9 mouse cellular contexts compared by ENCODE assay signal in genomic region chr2:32877761-32878393, GRCm38 (mm10). TPM values are rescaled to one million over a fixed set of nuclear protein-coding genes. Genes with fewer than 3 reads are reported as not detected.
DNase-seq lines count a peak whose midpoint lies in the region; ATAC-seq and TF ChIP-seq lines count a peak whose summit lies in the region.
"Had no signal": no experiment of that assay in that cellular context is flagged by ENCODE, and none has a peak within 500 bp of the region (broad histone marks: within the 10 kb centered on the region; RNA-seq: fewer than 3 reads in every experiment).

No protein-coding gene starts in this region.

- TF ChIP-seq RAD21 in MEL (IDR thresholded peaks at IDR 0.05; ENCODE audit: low read depth, low read length): no peak

- no peaks in the 10 kb centered on the region for H3K27me3 ChIP-seq in MEL (ENCODE audit: control insufficient read depth in 1 of 2, insufficient read depth in 2 of 2, low read length in 2 of 2)
- H3K27me3 ChIP-seq in hindbrain, embryonic 14.5 days (ENCODE audit: control insufficient read depth, insufficient read depth, low read length): no peaks in the 10 kb centered on the region
- H3K27me3 ChIP-seq in lung, postnatal 0 days (replicated peaks; ENCODE audit: insufficient read depth, low read length): no peaks in the 10 kb centered on the region

- no peak for TF ChIP-seq POLR2A in MEL (IDR thresholded peaks at IDR 0.05; ENCODE audit: control insufficient read depth in 1 of 2, insufficient read depth in 1 of 2, low read depth in 1 of 2, low read length in 2 of 2, poor library complexity in 1 of 2)

- H3K9me3 ChIP-seq in MEL (replicated peaks; ENCODE audit: insufficient read depth, low read length): no peaks in the 10 kb centered on the region
- H3K9me3 ChIP-seq in hindbrain, embryonic 14.5 days (ENCODE audit: control insufficient read depth, low read length): no peaks in the 10 kb centered on the region
- H3K9me3 ChIP-seq in lung, postnatal 0 days (ENCODE audit: low read length): no peaks in the 10 kb centered on the region

- H3K4me2 ChIP-seq in hindbrain, embryonic 14.5 days (replicated peaks): peak overlapping the region; percentile 97
- H3K4me2 ChIP-seq in lung, postnatal 0 days (replicated peaks; ENCODE audit: low read depth, low read length): peak overlapping the region; percentile 88

- H3K4me1 ChIP-seq in MEL (ENCODE audit: control insufficient read depth in 1 of 2, insufficient read depth in 2 of 2, low read length in 2 of 2): peaks cover 8 to 37% of the 10 kb centered on the region in 2 experiments
- peaks cover 64% of the 10 kb centered on the region for H3K4me1 ChIP-seq in hindbrain, embryonic 14.5 days (replicated peaks; ENCODE audit: control insufficient read depth, insufficient read depth, low read length)
- H3K4me1 ChIP-seq in lung, postnatal 0 days (ENCODE audit: insufficient read depth, low read depth, low read length): peaks cover 43% of the 10 kb centered on the region

- intact Hi-C loops in gastrocnemius, postnatal 14 days (cut with DNase I; ENCODE audit: low total_unique reads): no loop called here

- TF ChIP-seq CTCF in MEL (IDR thresholded peaks at IDR 0.05 in 2 of 3, conservative IDR thresholded peaks at IDR 0.05 in 1 of 3; ENCODE audit: control insufficient read depth in 1 of 3, insufficient read depth in 1 of 3, low read depth in 2 of 3, low read length in 3 of 3, poor library complexity in 1 of 3, severe bottlenecking in 1 of 3): no peak
- no peak for TF ChIP-seq CTCF in lung, postnatal 0 days (IDR thresholded peaks at IDR 0.05)

- no peak overlapping the region for H3K27ac ChIP-seq in MEL (ENCODE audit: control insufficient read depth, low read depth, low read length)
- H3K27ac ChIP-seq in hindbrain, embryonic 14.5 days: peak overlapping the region; percentile 97; the same call in 1 of the 2 replicates
- H3K27ac ChIP-seq in lung, postnatal 0 days (ENCODE audit: low read length): peak overlapping the region; percentile 96

- peak overlapping the region in 1 of 2 experiments; percentile 98; a peak in 1 of 4 replicates for H3K4me3 ChIP-seq in MEL (ENCODE audit: control insufficient read depth in 1 of 2, insufficient read depth in 1 of 2, low read depth in 2 of 2, low read length in 2 of 2)
- peak overlapping the region; percentile 94 for H3K4me3 ChIP-seq in hindbrain, embryonic 14.5 days (replicated peaks; ENCODE audit: low read length)
- H3K4me3 ChIP-seq in lung, postnatal 0 days (ENCODE audit: low read depth, low read length): peak overlapping the region; percentile 91

- no peaks in the 10 kb centered on the region; the same call in 1 of the 2 replicates for H3K79me2 ChIP-seq in MEL (ENCODE audit: control insufficient read depth, insufficient read depth, low read length, poor library complexity)

- H3K9ac ChIP-seq in MEL (ENCODE audit: control insufficient read depth, low read depth, low read length, poor library complexity, severe bottlenecking): no peak overlapping the region
- peak overlapping the region; percentile 96 for H3K9ac ChIP-seq in hindbrain, embryonic 14.5 days
- peak overlapping the region; percentile 93 for H3K9ac ChIP-seq in lung, postnatal 0 days (replicated peaks; ENCODE audit: low read depth)

- ATAC-seq in hindbrain, embryonic 14.5 days (ENCODE audit: low FRiP score): no peak
- peak; percentile 73 for ATAC-seq in lung, postnatal 0 days

- TF ChIP-seq EP300 in MEL (IDR thresholded peaks at IDR 0.05; ENCODE audit: low read depth in 1 of 2, low read length in 2 of 2): no peak
- peak; percentile 87 for TF ChIP-seq EP300 in lung, postnatal 0 days (IDR thresholded peaks at IDR 0.05)

- WGBS in hindbrain, embryonic 14.5 days: 63% methylated on average over 6 of the region's 6 CpGs
- 28% methylated on average over 6 of the region's 6 CpGs for WGBS in lung, postnatal 0 days

- H3K36me3 ChIP-seq in MEL (ENCODE audit: control insufficient read depth in 1 of 2, insufficient read depth in 2 of 2, low read length in 2 of 2): peaks cover 0 to 14% of the 10 kb centered on the region in 2 experiments; a peak in 2 of 4 replicates
- no peaks in the 10 kb centered on the region for H3K36me3 ChIP-seq in hindbrain, embryonic 14.5 days (replicated peaks; ENCODE audit: control insufficient read depth, insufficient read depth)
- H3K36me3 ChIP-seq in lung, postnatal 0 days (ENCODE audit: insufficient read depth, low read length): no peaks in the 10 kb centered on the region

- DNase-seq in 3134 (ENCODE audit: extremely low read depth, insufficient read length, low spot score): peak; percentile 53
- no peak for DNase-seq in MEL (ENCODE audit: low read depth, low spot score)
- no peak for DNase-seq in hindbrain, embryonic 14.5 days (ENCODE audit: low spot score)
- DNase-seq in lung, postnatal 0 days (ENCODE audit: low spot score): peak; percentile 95
- DNase-seq in thymus, postnatal 0 days (ENCODE audit: low spot score): no peak
- DNase-seq in gastrocnemius, postnatal 14 days: no peak
- DNase-seq in right cerebral cortex, postnatal 36 days (ENCODE audit: low spot score in 2 of 2): no peak
- DNase-seq in spleen, adult 18-20 months: no peak
- DNase-seq: adrenal gland, adult 2 months had no signal

TF ChIP-seq in MEL, 35 proteins besides CTCF, POLR2A, EP300 and RAD21:
- peak; percentile 57 for TF ChIP-seq ZNF384 (IDR thresholded peaks at IDR 0.05; ENCODE audit: low read depth, low read length)
- no peak for TF ChIP-seq ELF1 (IDR thresholded peaks at IDR 0.05; ENCODE audit: low read depth, low read length)

RNA-seq across cellular contexts. Expression of gene Fam129b, which starts 2.0 kb away (rescaled TPM):
- 11.5 and 17.5 TPM in 2 replicates for total RNA-seq in MEL (2012; rRNA removed)
- polyA plus RNA-seq in MEL (2012; ENCODE audit: insufficient read depth in 1 of 2, insufficient read length in 2 of 2, low read depth in 1 of 2, low replicate concordance in 2 of 2, missing spikeins in 1 of 2): 10 to 100 TPM in 1 of 2 experiments, not detected in 1; 20.0 TPM
- polyA plus RNA-seq in hindbrain, embryonic 14.5 days (2014; fragmentation: Nextera tagmentation; extraction: Ambion mirVana): 16.8 and 19.4 TPM in 2 replicates
- polyA plus RNA-seq in lung, postnatal 0 days (2015; fragmentation: Nextera tagmentation; extraction: Ambion mirVana): 121 and 150 TPM in 2 replicates
- polyA plus RNA-seq in thymus, postnatal 0 days (2015; fragmentation: Nextera tagmentation; extraction: Ambion mirVana): 10.9 and 12.4 TPM in 2 replicates
- 10 to 100 TPM; 12.1 to 15.8 TPM for total RNA-seq in gastrocnemius, postnatal 14 days (2021)

RNA-seq across cellular contexts. Expression of gene Stxbp1, which starts 30.8 kb away (rescaled TPM):
- 7.1 and 8.2 TPM in 2 replicates for total RNA-seq in MEL (2012; rRNA removed)
- 10 to 100 TPM in 1 of 2 experiments, not detected in 1; 33.2 TPM for polyA plus RNA-seq in MEL (2012; ENCODE audit: insufficient read depth in 1 of 2, insufficient read length in 2 of 2, low read depth in 1 of 2, low replicate concordance in 2 of 2, missing spikeins in 1 of 2)
- 275 and 317 TPM in 2 replicates for polyA plus RNA-seq in hindbrain, embryonic 14.5 days (2014; fragmentation: Nextera tagmentation; extraction: Ambion mirVana)
- 22.2 and 22.4 TPM in 2 replicates for polyA plus RNA-seq in lung, postnatal 0 days (2015; fragmentation: Nextera tagmentation; extraction: Ambion mirVana)
- 6.0 and 7.0 TPM in 2 replicates for polyA plus RNA-seq in thymus, postnatal 0 days (2015; fragmentation: Nextera tagmentation; extraction: Ambion mirVana)
- total RNA-seq in gastrocnemius, postnatal 14 days (2021): 10 to 100 TPM in 1 of 2 experiments, 1 to 10 TPM in 1; 7.2 to 10.6 TPM

Comparison
In these comparisons a context has a peak if more than half of its experiments do, and no peak if none do; other contexts are left out.
1. DNase-seq: peak in 3134 (single experiment) and lung, postnatal 0 days (single experiment); none in MEL (single experiment), hindbrain, embryonic 14.5 days (single experiment), thymus, postnatal 0 days (single experiment), gastrocnemius, postnatal 14 days (single experiment), right cerebral cortex, postnatal 36 days (0 of 2) and spleen, adult 18-20 months (0 of 2).